Mouse (Mus musculus) CH12.LX (cell line): Measurements from ENCODE around the gene Nrbf2. TPM values are rescaled to one million over a fixed set of nuclear protein-coding genes. Genes with fewer than 3 reads are reported as not detected.

Experiments used
- DNase-seq: peaks from one replicate; pipeline ENCODE4 v3.0.0-alpha.2; 2013; ENCODE audit errors: extremely low read depth
- H3K27ac ChIP-seq: 2 replicates; pipeline ENCODE4 v1.5.1; 2012; ENCODE audit warnings: low read depth, mild to moderate bottlenecking, control low read depth, moderate library complexity; ENCODE audit not compliant: insufficient read depth
- H3K27me3 ChIP-seq: replicated peaks from 2 replicates; pipeline ENCODE3; 2012; ENCODE audit warnings: inconsistent platforms
- H3K36me3 ChIP-seq, 2 experiments: replicated peaks in 1 of 2; 2 replicates each; pipeline versions ENCODE3 to v1.6.1; 2012; ENCODE audit warnings: inconsistent platforms in 1 of 2, low read length in 1 of 2, mild to moderate bottlenecking in 1 of 2, mixed read lengths in 1 of 2, moderate library complexity in 1 of 2; ENCODE audit not compliant: control insufficient read depth in 1 of 2, insufficient read depth in 1 of 2
- H3K4me1 ChIP-seq, 2 experiments: 2 replicates each; pipeline ENCODE4 v1.6.1; 2012; ENCODE audit warnings: inconsistent platforms in 1 of 2, moderate library complexity in 1 of 2; ENCODE audit not compliant: insufficient read depth in 2 of 2, control insufficient read depth in 1 of 2
- H3K4me2 ChIP-seq: 2 replicates; pipeline ENCODE4 v1.6.1; 2012; ENCODE audit warnings: low read depth, mild to moderate bottlenecking, control low read depth; ENCODE audit not compliant: poor library complexity, insufficient read depth, severe bottlenecking
- H3K4me3 ChIP-seq, 3 experiments: fragments of 150-350 bp in 1 of 3; sonication (generic) in 1 of 3; replicated peaks in 1 of 3; 2 replicates each; pipeline versions ENCODE3 to v1.5.1; 2011 to 2012; ENCODE audit warnings: low read depth in 2 of 3, low read length in 2 of 3, mild to moderate bottlenecking in 2 of 3, moderate library complexity in 2 of 3, control low read depth in 1 of 3, improper control_type of control experiment in 1 of 3, inconsistent platforms in 1 of 3, mixed read lengths in 1 of 3; ENCODE audit not compliant: poor library complexity in 1 of 3
- H3K79me2 ChIP-seq: replicated peaks from 2 replicates; pipeline ENCODE4 v1.6.1; 2012; ENCODE audit warnings: mild to moderate bottlenecking, moderate library complexity; ENCODE audit not compliant: control insufficient read depth, poor library complexity, insufficient read depth, severe bottlenecking; ENCODE audit errors: extremely low read depth
- H3K9ac ChIP-seq: 2 replicates; pipeline ENCODE4 v1.6.1; 2012; ENCODE audit warnings: low read depth, mild to moderate bottlenecking, control low read depth, moderate library complexity; ENCODE audit not compliant: insufficient read depth
- H3K9me3 ChIP-seq: replicated peaks from 2 replicates; pipeline ENCODE3; 2012; ENCODE audit warnings: low read length, inconsistent platforms, mixed read lengths
- BHLHE40 ChIP-seq: IDR thresholded peaks from 2 replicates; pipeline ENCODE4 v1.6.1; 2011; ENCODE audit warnings: mild to moderate bottlenecking, low read depth, low read length, improper control_type of control experiment
- CHD1 ChIP-seq: IDR thresholded peaks from 2 replicates; pipeline ENCODE4 v1.6.1; 2012; ENCODE audit warnings: low read depth, low read length, improper control_type of control experiment, inconsistent platforms
- CHD2 ChIP-seq: IDR thresholded peaks from 2 replicates; pipeline ENCODE4 v1.6.1; 2011; ENCODE audit warnings: low read length, improper control_type of control experiment
- CTCF ChIP-seq, 2 experiments: IDR thresholded peaks in 1 of 2; conservative IDR thresholded peaks in 1 of 2; 2 replicates each; pipeline ENCODE4 v1.5.1; 2011 to 2012; ENCODE audit warnings: low read depth in 2 of 2, low read length in 2 of 2, improper control_type of control experiment in 1 of 2, inconsistent platforms in 1 of 2, mild to moderate bottlenecking in 1 of 2, moderate library complexity in 1 of 2
- ELF1 ChIP-seq: IDR thresholded peaks from 2 replicates; pipeline ENCODE4 v1.6.1; 2014; ENCODE audit warnings: low read depth, mild to moderate bottlenecking, inconsistent platforms, low read length, improper control_type of control experiment
- EP300 ChIP-seq: IDR thresholded peaks from 2 replicates; pipeline ENCODE4 v1.6.1; 2011; ENCODE audit warnings: low read length, improper control_type of control experiment
- ETS1 ChIP-seq: conservative IDR thresholded peaks from 2 replicates; pipeline ENCODE4 v1.6.1; 2012; ENCODE audit warnings: low read depth, mild to moderate bottlenecking, inconsistent platforms, low read length, improper control_type of control experiment, moderate library complexity
- GABPA ChIP-seq: IDR thresholded peaks from 2 replicates; pipeline ENCODE4 v1.6.1; 2012; ENCODE audit warnings: low read depth, low read length, improper control_type of control experiment, inconsistent platforms; ENCODE audit not compliant: insufficient replicate concordance
- HCFC1 ChIP-seq: IDR thresholded peaks from 2 replicates; pipeline ENCODE4 v1.6.1; 2012; ENCODE audit warnings: low read depth, mild to moderate bottlenecking, inconsistent platforms, low read length, improper control_type of control experiment
- JUND ChIP-seq: conservative IDR thresholded peaks from 2 replicates; pipeline ENCODE4 v1.6.1; 2011; ENCODE audit warnings: low read depth, low read length, improper control_type of control experiment
- MAX ChIP-seq: IDR thresholded peaks from 2 replicates; pipeline ENCODE4 v1.6.1; 2011; ENCODE audit warnings: low read length, improper control_type of control experiment
- MEF2A ChIP-seq: IDR thresholded peaks from 2 replicates; pipeline ENCODE4 v1.6.1; 2014; ENCODE audit warnings: low read depth, mild to moderate bottlenecking, inconsistent platforms, low read length, improper control_type of control experiment, borderline replicate concordance
- MXI1 ChIP-seq: IDR thresholded peaks from 2 replicates; pipeline ENCODE4 v1.6.1; 2011; ENCODE audit warnings: mild to moderate bottlenecking, low read depth, low read length, improper control_type of control experiment
- MYC ChIP-seq: IDR thresholded peaks from 2 replicates; pipeline ENCODE4 v1.6.1; 2011; ENCODE audit warnings: low read depth, mild to moderate bottlenecking, improper control_type of control experiment, low read length
- NELFE ChIP-seq: IDR thresholded peaks from 2 replicates; pipeline ENCODE4 v1.6.1; 2011; ENCODE audit warnings: low read depth, low read length, improper control_type of control experiment
- NRF1 ChIP-seq: IDR thresholded peaks from 2 replicates; pipeline ENCODE4 v1.6.1; 2014; ENCODE audit warnings: low read depth, mild to moderate bottlenecking, inconsistent platforms, low read length, improper control_type of control experiment, moderate library complexity
- PAX5 ChIP-seq: IDR thresholded peaks from 2 replicates; pipeline ENCODE4 v1.6.1; 2012; ENCODE audit warnings: low read length, inconsistent platforms, mixed read lengths
- POLR2A ChIP-seq: IDR thresholded peaks from 2 replicates; pipeline ENCODE4 v1.6.1; 2011; ENCODE audit warnings: low read depth, mild to moderate bottlenecking, improper control_type of control experiment, low read length
- POLR2AphosphoS2 ChIP-seq: IDR thresholded peaks from 2 replicates; pipeline ENCODE4 v1.6.1; 2011; ENCODE audit warnings: low read depth, low read length, improper control_type of control experiment
- RAD21 ChIP-seq: IDR thresholded peaks from 2 replicates; pipeline ENCODE4 v1.6.1; 2011; ENCODE audit warnings: low read depth, mild to moderate bottlenecking, low read length, improper control_type of control experiment, moderate library complexity
- SIN3A ChIP-seq: IDR thresholded peaks from 2 replicates; pipeline ENCODE4 v1.6.1; 2012; ENCODE audit warnings: low read length, improper control_type of control experiment, inconsistent platforms
- SMC3 ChIP-seq: IDR thresholded peaks from 2 replicates; pipeline ENCODE4 v1.6.1; 2011; ENCODE audit warnings: low read depth, low read length, improper control_type of control experiment
- TBP ChIP-seq: conservative IDR thresholded peaks from 2 replicates; pipeline ENCODE4 v1.6.1; 2011; ENCODE audit warnings: low read depth, low read length, improper control_type of control experiment
- TCF12 ChIP-seq: IDR thresholded peaks from 2 replicates; pipeline ENCODE4 v1.6.1; 2014; ENCODE audit warnings: low read depth, mild to moderate bottlenecking, inconsistent platforms, low read length, improper control_type of control experiment
- UBTF ChIP-seq: IDR thresholded peaks from 2 replicates; pipeline ENCODE4 v1.6.1; 2012; ENCODE audit warnings: low read depth, mild to moderate bottlenecking, inconsistent platforms, low read length, improper control_type of control experiment, moderate library complexity
- ZC3H11A ChIP-seq: IDR thresholded peaks from 2 replicates; pipeline ENCODE4 v1.6.1; 2012; ENCODE audit warnings: low read depth, mild to moderate bottlenecking, inconsistent platforms, low read length, improper control_type of control experiment
- ZMIZ1 ChIP-seq: IDR thresholded peaks from 2 replicates; pipeline ENCODE4 v1.6.1; 2012; ENCODE audit warnings: low read depth, mild to moderate bottlenecking, inconsistent platforms, low read length, improper control_type of control experiment
- ZNF384 ChIP-seq: IDR thresholded peaks from 2 replicates; pipeline ENCODE4 v1.6.1; 2012; ENCODE audit warnings: low read depth, low read length, improper control_type of control experiment, inconsistent platforms
- dilution Hi-C: fragments of 300-500 bp; cut with MboI; formaldehyde crosslinking; loops from 2 replicates; pipeline ENCODE4 v1.14.3; 2020; ENCODE audit warnings: low sequenced_read_pairs; ENCODE audit not compliant: extremely low pct_unique_long_range_greater_than_20kb, extremely low pct_ligation_motif_present
- in situ Hi-C: fragments of 300-500 bp; cut with MboI; formaldehyde crosslinking; loops from 3 replicates; pipeline ENCODE4 v1.14.3; 2019; ENCODE audit warnings: low sequenced_read_pairs, low pct_ligation_motif_present, low pct_unique_long_range_greater_than_20kb, mixed read lengths
- polyA plus RNA-seq: library from polyadenylated mRNA; unstranded; fragments of >175 nt; gene quantifications from 2 replicates; pipeline ENCODE4 v1.2.1, GENCODE M21; 2012; ENCODE audit warnings: low read depth; ENCODE audit not compliant: insufficient read length
- total RNA-seq, 2 experiments: library from RNA; depleted of rRNA; stranded (reverse); fragments of 300-350 nt in 1 of 2; fragments of >200 nt in 1 of 2; gene quantifications; 2 replicates each; pipeline ENCODE4 v1.2.3; 2012 to 2014

Nrbf2 gene
- total and polyA plus RNA-seq, 3 experiments = 16.6 to 33.0 (median 17.8) TPM

DNA sequence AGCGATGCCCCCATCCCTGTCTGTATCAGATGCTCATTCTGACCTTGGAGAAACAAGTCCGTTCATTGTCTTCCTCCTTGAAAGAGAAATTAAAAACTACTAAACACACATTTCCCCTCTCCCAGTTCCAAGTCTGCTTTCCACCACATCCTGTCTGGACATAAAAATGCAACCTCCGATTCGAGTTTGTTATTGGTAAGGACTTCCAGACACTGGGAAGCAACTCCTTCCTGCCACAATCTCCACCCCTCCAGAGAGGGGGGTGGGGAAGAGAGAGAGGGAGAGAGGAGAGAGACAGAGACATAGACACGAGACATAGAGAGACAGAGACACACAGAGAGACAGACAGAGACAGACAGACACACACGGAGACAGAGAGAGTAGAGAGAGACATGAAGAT is 27.4 kb upstream of the Nrbf2 start:
- Histone ChIP-seq H3K4me3 (no peak overlapping the region), H3K79me2 (peaks cover 11% of the 10 kb centered on the region), H3K36me3 (peaks cover 41 to 75% of the 10 kb centered on the region in 2 experiments), H3K27ac (no peak overlapping the region), H3K9me3 (no peaks in the 10 kb centered on the region), H3K27me3 (no peaks in the 10 kb centered on the region), H3K4me1 (peaks cover 10 to 14% of the 10 kb centered on the region in 2 experiments), H3K9ac (no peak overlapping the region), H3K4me2 (no peak overlapping the region)
- dilution Hi-C loops = no loop called here
- TF ChIP-seq MXI1 = no peak
- TF ChIP-seq ZNF384 = no peak
- no peak for TF ChIP-seq SIN3A
- no peak for TF ChIP-seq CHD1
- TF ChIP-seq TBP = no peak
- no peak for TF ChIP-seq POLR2AphosphoS2
- TF ChIP-seq CHD2 = no peak
- TF ChIP-seq NELFE = no peak
- TF ChIP-seq SMC3 = no peak
- no peak for TF ChIP-seq PAX5
- no peak for TF ChIP-seq UBTF
- no peak for TF ChIP-seq POLR2A
- TF ChIP-seq TCF12 = no peak
- TF ChIP-seq NRF1 = no peak
- TF ChIP-seq MEF2A = no peak
- TF ChIP-seq ETS1 = no peak
- no peak for TF ChIP-seq ELF1
- TF ChIP-seq ZMIZ1 = no peak
- TF ChIP-seq JUND = no peak
- in situ Hi-C loops = loop anchor here (25.0 kb wide), 1 partner anchor 225 kb away; the partner anchor contains the start of genes Ado and Egr2
- DNase-seq = no peak

- peaks cover 10 to 14% of the 10 kb centered on the region in 2 experiments for H3K4me1 ChIP-seq
- in situ Hi-C loops (loop anchor here (25.0 kb wide), 1 partner anchor 226 kb away; the partner anchor contains the start of genes Ado and Egr2), dilution Hi-C loops (no loop called here)
- peaks cover 15% of the 10 kb centered on the region for H3K79me2 ChIP-seq
- H3K36me3 ChIP-seq = peaks cover 45 to 78% of the 10 kb centered on the region in 2 experiments
- no peak overlapping the region for H3K9ac ChIP-seq
- TF ChIP-seq RAD21 = peak; percentile 90
- TF ChIP-seq MAX = 0 out of 2 replicates have a peak, but pooled peaks have one; percentile 13
- peak; percentile 91 for TF ChIP-seq SMC3
- no peak for TF ChIP-seq GABPA
- TF ChIP-seq CTCF (conservative IDR thresholded peaks at IDR 0.05 in 1 of 2, IDR thresholded peaks at IDR 0.05 in 1 of 2; ENCODE audit: low read depth in 2 of 2, low read length in 2 of 2) = peak; percentile 36 to 87; a peak in 3 of 4 replicates
- TF ChIP-seq MYC = peak; percentile 66; the same call in 1 of the 2 replicates
- 0 out of 2 replicates have a peak, but pooled peaks have one; percentile 7 for TF ChIP-seq BHLHE40
- peak; percentile 89 for TF ChIP-seq ZC3H11A
- TF ChIP-seq HCFC1 = no peak
- 0 out of 2 replicates have a peak, but pooled peaks have one; percentile 20 for TF ChIP-seq JUND
- no peak for TF ChIP-seq EP300
- TF ChIP-seq SIN3A = 0 out of 2 replicates have a peak, but pooled peaks have one; percentile 29
- TF ChIP-seq MEF2A = peak; percentile 56
- no peaks in the 10 kb centered on the region for H3K9me3 ChIP-seq
- no peak overlapping the region for H3K27ac ChIP-seq
- H3K4me2 ChIP-seq = no peak overlapping the region
- peak; percentile 77 for DNase-seq
- no peak overlapping the region for H3K4me3 ChIP-seq
- H3K27me3 ChIP-seq = no peaks in the 10 kb centered on the region
Measured at GRCm38 (mm10) chr10:67311277-67311959, 26.3 kb upstream of the Nrbf2 start.
